ENCODE assay signal across 16 mouse cellular contexts in the genomic region with DNA sequence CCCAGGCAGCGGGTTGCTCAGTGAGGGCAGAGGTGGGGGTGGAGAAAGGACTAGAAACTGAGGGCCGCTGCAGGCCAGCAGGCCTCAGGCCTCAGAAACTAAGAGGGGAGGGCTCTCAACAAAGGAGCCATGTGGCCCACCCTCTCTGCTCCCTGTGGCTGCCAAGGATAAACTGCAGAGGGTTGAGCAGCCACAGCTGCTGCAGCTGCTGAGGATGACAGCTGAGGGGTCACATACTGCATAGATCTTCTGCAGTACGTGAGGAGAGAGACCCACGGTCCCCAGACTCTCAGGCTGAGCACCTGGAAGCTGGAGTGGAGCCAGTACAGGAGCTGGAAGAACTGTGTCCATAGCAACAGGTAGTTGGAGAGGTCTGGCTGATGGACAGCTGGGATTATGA. TPM values are rescaled to one million over a fixed set of nuclear protein-coding genes. Genes with fewer than 3 reads are reported as not detected.
A peak's percentile ranks its signal among the peaks of the same experiment; 100 is the strongest.
DNase-seq lines count a peak whose midpoint lies in the region; ATAC-seq lines count a peak whose summit lies in the region.
"Had no signal": no experiment of that assay in that cellular context is flagged by ENCODE, and none has a peak within 500 bp of the region (broad histone marks: within the 10 kb centered on the region; RNA-seq: fewer than 3 reads in every experiment).

No protein-coding gene starts in this region.

- H3K4me1 ChIP-seq in embryonic facial prominence, embryonic 12.5 days, result no peaks in the 10 kb centered on the region
- peaks cover under 1% of the 10 kb centered on the region; the same call in 1 of the 2 replicates for H3K4me1 ChIP-seq in embryonic facial prominence, embryonic 10.5 days
- peaks cover 11% of the 10 kb centered on the region for H3K4me1 ChIP-seq in kidney, embryonic 16.5 days (ENCODE audit: insufficient read depth, low read length)
- no peaks in the 10 kb centered on the region for H3K4me1 ChIP-seq in forebrain, embryonic 16.5 days (replicated peaks; ENCODE audit: control insufficient read depth, insufficient read depth, low read length)
- H3K4me1 ChIP-seq: hindbrain, embryonic 12.5 days had no signal

- H3K9me3 ChIP-seq in embryonic facial prominence, embryonic 12.5 days, result no peaks in the 10 kb centered on the region
- H3K9me3 ChIP-seq in embryonic facial prominence, embryonic 10.5 days, result no peaks in the 10 kb centered on the region
- no peaks in the 10 kb centered on the region for H3K9me3 ChIP-seq in kidney, embryonic 16.5 days (ENCODE audit: low read length)
- H3K9me3 ChIP-seq in forebrain, embryonic 16.5 days (ENCODE audit: control insufficient read depth, low read length), result no peaks in the 10 kb centered on the region
- H3K9me3 ChIP-seq: heart, embryonic 13.5 days; hindbrain, embryonic 12.5 days; liver, embryonic 13.5 days had no signal

- no peak for DNase-seq in embryonic facial prominence, embryonic 10.5 days (ENCODE audit: low spot score)
- DNase-seq in kidney, adult 11 months, result no peak
- DNase-seq in urinary bladder, adult 2 months (ENCODE audit: low spot score), result peak; percentile 15
- DNase-seq in urinary bladder, postnatal 10 days (ENCODE audit: low spot score), result no peak
- no peak for DNase-seq in layer of hippocampus, adult 11-12 months (ENCODE audit: low spot score)
- DNase-seq: cerebellum, adult 9-10 months; gastrocnemius, postnatal 36 days; kidney, postnatal 36 days; liver, embryonic 13.5 days; retina, postnatal 1 day; thymus, postnatal 36 days had no signal

- H3K27ac ChIP-seq in embryonic facial prominence, embryonic 12.5 days, result no peak overlapping the region
- no peak overlapping the region for H3K27ac ChIP-seq in embryonic facial prominence, embryonic 10.5 days (replicated peaks)
- H3K27ac ChIP-seq in kidney, embryonic 16.5 days (ENCODE audit: low read length), result no peak overlapping the region
- no peak overlapping the region for H3K27ac ChIP-seq in forebrain, embryonic 16.5 days (ENCODE audit: low read length)
- H3K27ac ChIP-seq: heart, embryonic 13.5 days; hindbrain, embryonic 12.5 days; liver, embryonic 13.5 days had no signal

- H3K4me2 ChIP-seq in embryonic facial prominence, embryonic 12.5 days (replicated peaks), result no peak overlapping the region
- H3K4me2 ChIP-seq in kidney, embryonic 16.5 days (replicated peaks; ENCODE audit: low read depth, low read length), result no peak overlapping the region
- H3K4me2 ChIP-seq in forebrain, embryonic 16.5 days (ENCODE audit: low read length), result no peak overlapping the region
- H3K4me2 ChIP-seq: heart, embryonic 13.5 days; hindbrain, embryonic 12.5 days; liver, embryonic 13.5 days had no signal

- no peaks in the 10 kb centered on the region; the same call in 1 of the 2 replicates for H3K27me3 ChIP-seq in embryonic facial prominence, embryonic 12.5 days
- H3K27me3 ChIP-seq in embryonic facial prominence, embryonic 10.5 days (replicated peaks; ENCODE audit: low read depth, poor library complexity, severe bottlenecking), result peaks cover 16% of the 10 kb centered on the region
- H3K27me3 ChIP-seq in kidney, embryonic 16.5 days (ENCODE audit: insufficient read depth, low read length), result no peaks in the 10 kb centered on the region
- no peaks in the 10 kb centered on the region for H3K27me3 ChIP-seq in forebrain, embryonic 16.5 days (replicated peaks; ENCODE audit: control insufficient read depth, insufficient read depth, low read length)
- H3K27me3 ChIP-seq: heart, embryonic 13.5 days had no signal

- no peak overlapping the region for H3K4me3 ChIP-seq in embryonic facial prominence, embryonic 12.5 days
- H3K4me3 ChIP-seq in embryonic facial prominence, embryonic 10.5 days, result no peak overlapping the region
- no peak overlapping the region for H3K4me3 ChIP-seq in kidney, embryonic 16.5 days (ENCODE audit: low read length)
- H3K4me3 ChIP-seq in forebrain, embryonic 16.5 days (replicated peaks; ENCODE audit: low read length), result no peak overlapping the region
- H3K4me3 ChIP-seq: heart, embryonic 13.5 days; hindbrain, embryonic 12.5 days; liver, embryonic 13.5 days had no signal

- no peaks in the 10 kb centered on the region for H3K36me3 ChIP-seq in embryonic facial prominence, embryonic 12.5 days
- H3K36me3 ChIP-seq in embryonic facial prominence, embryonic 10.5 days (replicated peaks), result no peaks in the 10 kb centered on the region
- no peaks in the 10 kb centered on the region for H3K36me3 ChIP-seq in kidney, embryonic 16.5 days (ENCODE audit: insufficient read depth, low read length)
- no peaks in the 10 kb centered on the region for H3K36me3 ChIP-seq in forebrain, embryonic 16.5 days (ENCODE audit: control insufficient read depth, insufficient read depth)
- H3K36me3 ChIP-seq: heart, embryonic 13.5 days; hindbrain, embryonic 12.5 days; liver, embryonic 13.5 days had no signal

- H3K9ac ChIP-seq in embryonic facial prominence, embryonic 12.5 days, result no peak overlapping the region
- H3K9ac ChIP-seq in kidney, embryonic 16.5 days (replicated peaks; ENCODE audit: low read length), result no peak overlapping the region
- H3K9ac ChIP-seq in forebrain, embryonic 16.5 days (replicated peaks; ENCODE audit: low read depth, low read length), result no peak overlapping the region
- H3K9ac ChIP-seq: heart, embryonic 13.5 days; hindbrain, embryonic 12.5 days; liver, embryonic 13.5 days had no signal

- ATAC-seq in embryonic facial prominence, embryonic 12.5 days (ENCODE audit: insufficient number of reproducible peaks, insufficient read depth, low FRiP score, low TSS enrichment), result peak; percentile 28; the same call in 1 of the 2 replicates
- ATAC-seq in kidney, embryonic 16.5 days (ENCODE audit: low FRiP score, low TSS enrichment), result peak; percentile 60
- ATAC-seq in forebrain, embryonic 16.5 days, result no peak

- 69% methylated on average over 4 of the region's 4 CpGs for whole genome bisulfite sequencing in embryonic facial prominence, embryonic 12.5 days
- 68% methylated on average over 4 of the region's 4 CpGs for WGBS in embryonic facial prominence, embryonic 10.5 days
- 34% methylated on average over 4 of the region's 4 CpGs for WGBS in kidney, embryonic 16.5 days
- 68% methylated on average over 4 of the region's 4 CpGs for WGBS in forebrain, embryonic 16.5 days

RNA-seq across cellular contexts. Expression of a gene that starts 5.8 kb away (rescaled TPM):
- polyA plus RNA-seq in embryonic facial prominence, embryonic 12.5 days (2016; fragmentation: Nextera tagmentation; extraction: Ambion mirVana), result 16.0 and 17.5 TPM in 2 replicates
- 14.2 and 14.6 TPM in 2 replicates for polyA plus RNA-seq in embryonic facial prominence, embryonic 10.5 days (2016; fragmentation: Nextera tagmentation; extraction: Ambion mirVana)
- polyA plus RNA-seq in kidney, embryonic 16.5 days (2015; fragmentation: Nextera tagmentation; extraction: Ambion mirVana), result 14.8 and 16.7 TPM in 2 replicates
- polyA plus RNA-seq in urinary bladder, adult 2 months (2012; rRNA removed), result 25.1 and 28.9 TPM in 2 replicates
- 6.1 TPM in 2 replicates for polyA plus RNA-seq in forebrain, embryonic 16.5 days (2015; fragmentation: Nextera tagmentation; extraction: Ambion mirVana)

RNA-seq across cellular contexts. Expression of a gene that starts 54.6 kb away (rescaled TPM):
- polyA plus RNA-seq in embryonic facial prominence, embryonic 12.5 days (2016; fragmentation: Nextera tagmentation; extraction: Ambion mirVana), result 13.0 TPM in 2 replicates
- polyA plus RNA-seq in embryonic facial prominence, embryonic 10.5 days (2016; fragmentation: Nextera tagmentation; extraction: Ambion mirVana), result 7.4 and 8.0 TPM in 2 replicates
- polyA plus RNA-seq in kidney, embryonic 16.5 days (2015; fragmentation: Nextera tagmentation; extraction: Ambion mirVana), result 9.7 and 9.8 TPM in 2 replicates
- polyA plus RNA-seq in urinary bladder, adult 2 months (2012; rRNA removed), result 12.6 and 16.6 TPM in 2 replicates
- polyA plus RNA-seq in forebrain, embryonic 16.5 days (2015; fragmentation: Nextera tagmentation; extraction: Ambion mirVana), result 7.6 and 8.3 TPM in 2 replicates
